Mouse (Mus musculus): ENCODE measurements at regions not wholly inside any gene's neighbourhood (a gene's known extent, or its start where the extent isn't known, plus 50 kb on each side); places are given as distances from the start of the nearest gene placed in this dataset.

GRCm38 (mm10) chr1:75848436-75848835, 302.4 kb downstream of the Slc4a3 start:
- no peak for TF ChIP-seq POLR2A (IDR thresholded peaks at IDR 0.05; ENCODE audit: borderline replicate concordance, extremely low read depth, low read depth, low read length)
- TF ChIP-seq CTCF (IDR thresholded peaks at IDR 0.05; ENCODE audit: insufficient read depth, low read length): no peak
